Mouse (Mus musculus) megakaryocyte, embryonic 14.5 days (primary cell): ENCODE measurements around the gene Snrpc.

Experiments
- FLI1 ChIP-seq: IDR thresholded peaks from 2 replicates; pipeline ENCODE4 v1.6.1; 2012; ENCODE audit warnings: low read length, inconsistent platforms, mixed read lengths
- GATA1 ChIP-seq: IDR thresholded peaks from 3 replicates; pipeline ENCODE4 v1.6.1; 2012; ENCODE audit warnings: mixed read lengths, low read length, inconsistent platforms, borderline replicate concordance

- TF ChIP-seq GATA1 (no peak), FLI1 (no peak)
These were observed 26.0 kb upstream of the Snrpc start for GRCm38 (mm10) chr17:27811980-27812379.
